Mouse (Mus musculus) spleen, adult 2 months (tissue): Measurements from ENCODE around the gene Hivep3. TPM values are rescaled to one million over a fixed set of nuclear protein-coding genes. Genes with fewer than 3 reads are reported as not detected.

ENCODE experiments used
- DNase-seq, 2 experiments: peaks; one replicate each; pipeline versions ENCODE4 v3.0.0 to v3.0.0-alpha.2; 2012 to 2021; ENCODE audit warnings: low spot score in 2 of 2, low read depth in 1 of 2
- H3K27ac ChIP-seq: fragments of 200-500 bp; 2 replicates; pipeline ENCODE4 v1.5.1; 2012; ENCODE audit warnings: low read length, inconsistent platforms; ENCODE audit not compliant: insufficient read depth
- H3K27me3 ChIP-seq: fragments of 200-500 bp; 2 replicates; pipeline ENCODE4 v1.6.1; 2012; ENCODE audit warnings: mild to moderate bottlenecking, moderate library complexity, low read length, inconsistent platforms; ENCODE audit not compliant: control insufficient read depth, insufficient read depth
- H3K36me3 ChIP-seq: fragments of 200-500 bp; 2 replicates; pipeline ENCODE4 v1.6.1; 2012; ENCODE audit warnings: mild to moderate bottlenecking, low read length, inconsistent platforms; ENCODE audit not compliant: control insufficient read depth, insufficient read depth
- H3K4me1 ChIP-seq: fragments of 200-500 bp; 2 replicates; pipeline ENCODE4 v1.6.1; 2011; ENCODE audit warnings: inconsistent platforms; ENCODE audit not compliant: control insufficient read depth, insufficient read depth, insufficient read length
- H3K4me3 ChIP-seq: fragments of 200-500 bp; 2 replicates; pipeline ENCODE4 v1.5.1; 2011; ENCODE audit warnings: mild to moderate bottlenecking, inconsistent platforms; ENCODE audit not compliant: insufficient read depth, insufficient read length; ENCODE audit errors: extremely low read depth
- CTCF ChIP-seq: fragments of 200-500 bp; IDR thresholded peaks from 2 replicates; pipeline ENCODE4 v1.5.1; 2011; ENCODE audit warnings: mild to moderate bottlenecking, inconsistent platforms; ENCODE audit not compliant: insufficient read depth, insufficient read length, insufficient replicate concordance; ENCODE audit errors: extremely low read depth
- POLR2A ChIP-seq: fragments of 200-500 bp; IDR thresholded peaks from 2 replicates; pipeline ENCODE4 v1.6.1; 2011; ENCODE audit warnings: low read depth, low read length, inconsistent platforms
- WGBS: fragments of 180-500 bp; shearing (Covaris S2); methylation state at CpG from one replicate; pipeline ENCODE4 v1.1.7; 2018; 5-methylcytosine and 5-hydroxymethylcytosine counted together
- polyA plus RNA-seq: library from polyadenylated mRNA; depleted of rRNA; stranded (reverse); fragments of >200 nt; gene quantifications from 2 replicates; pipeline ENCODE4 v1.2.3, GENCODE M21; 2012

The Hivep3 gene
- polyA plus RNA-seq, 1 experiment = 8.7 TPM

- no peak for TF ChIP-seq POLR2A
- no peak for TF ChIP-seq CTCF
- DNase-seq = no peak
- H3K27ac ChIP-seq = no peak overlapping the region
- no peaks in the 10 kb centered on the region for H3K36me3 ChIP-seq
- peaks cover 9% of the 10 kb centered on the region for H3K4me1 ChIP-seq
- H3K27me3 ChIP-seq = no peaks in the 10 kb centered on the region
- 25% methylated on average over 7 of the region's 7 CpGs for WGBS
- H3K4me3 ChIP-seq = no peak overlapping the region
Observed at GRCm38 (mm10) chr4:119815133-119815792, 81.7 kb downstream of the Hivep3 start.

- no peak for TF ChIP-seq CTCF
- peaks cover 9% of the 10 kb centered on the region for H3K4me1 ChIP-seq
- no peak overlapping the region for H3K4me3 ChIP-seq
- H3K27ac ChIP-seq = no peak overlapping the region
- H3K27me3 ChIP-seq = no peaks in the 10 kb centered on the region
- H3K36me3 ChIP-seq = no peaks in the 10 kb centered on the region
- DNase-seq = no peak
Observed at GRCm38 (mm10) chr4:119815793-119816161, 82.2 kb downstream of the Hivep3 start.

GRCm38 (mm10) chr4:119816620-119817356 is 83.2 kb downstream of the Hivep3 start:
- no peak for DNase-seq
- Histone ChIP-seq H3K27ac (no peak overlapping the region), H3K4me3 (no peak overlapping the region), H3K36me3 (no peaks in the 10 kb centered on the region), H3K27me3 (no peaks in the 10 kb centered on the region), H3K4me1 (peaks cover 9% of the 10 kb centered on the region)
- TF ChIP-seq POLR2A (no peak), CTCF (no peak)
- WGBS = 75% methylated on average over 7 of the region's 7 CpGs

GRCm38 (mm10) chr4:119825956-119826355 is 92.4 kb downstream of the Hivep3 start:
- no peak for TF ChIP-seq POLR2A
- no peak for TF ChIP-seq CTCF
- Histone ChIP-seq H3K27ac (no peak overlapping the region), H3K4me1 (peaks cover 2% of the 10 kb centered on the region; the same call in 1 of the 2 replicates), H3K27me3 (no peaks in the 10 kb centered on the region), H3K36me3 (no peaks in the 10 kb centered on the region), H3K4me3 (no peak overlapping the region)
- 75% methylated on average over 3 of the region's 3 CpGs for WGBS
- DNase-seq = no peak

GRCm38 (mm10) chr4:119828386-119828785 is 94.8 kb downstream of the Hivep3 start:
- Histone ChIP-seq H3K4me3 (no peak overlapping the region), H3K36me3 (no peaks in the 10 kb centered on the region), H3K4me1 (peaks cover 2% of the 10 kb centered on the region; the same call in 1 of the 2 replicates), H3K27me3 (no peaks in the 10 kb centered on the region), H3K27ac (no peak overlapping the region)
- no peak for DNase-seq
- TF ChIP-seq CTCF (no peak), POLR2A (no peak)
- WGBS = 22% methylated on average over 3 of the region's 3 CpGs

GRCm38 (mm10) chr4:119828996-119829395 is 95.4 kb downstream of the Hivep3 start:
- Histone ChIP-seq H3K4me1 (peaks cover 2% of the 10 kb centered on the region; the same call in 1 of the 2 replicates), H3K27me3 (no peaks in the 10 kb centered on the region)
- 82% methylated on average over 4 of the region's 4 CpGs for WGBS

GRCm38 (mm10) chr4:119833333-119833732 is 99.7 kb downstream of the Hivep3 start:
- Histone ChIP-seq H3K36me3 (no peaks in the 10 kb centered on the region), H3K4me1 (peaks cover 2% of the 10 kb centered on the region; the same call in 1 of the 2 replicates), H3K27ac (no peak overlapping the region), H3K27me3 (no peaks in the 10 kb centered on the region), H3K4me3 (no peak overlapping the region)
- DNase-seq = no peak
- 74% methylated on average over 9 of the region's 9 CpGs for WGBS
- TF ChIP-seq CTCF (no peak), POLR2A (no peak)

More at GRCm38 (mm10) chr4:119828996-119829395, 95.4 kb downstream of the Hivep3 start:
- TF ChIP-seq CTCF = no peak
- no peak for TF ChIP-seq POLR2A
- no peak for DNase-seq
- H3K27ac ChIP-seq = no peak overlapping the region
- H3K36me3 ChIP-seq = no peaks in the 10 kb centered on the region
- no peak overlapping the region for H3K4me3 ChIP-seq
